Mouse (Mus musculus) kidney, embryonic 16.5 days (tissue): Measurements from ENCODE around the gene Cemip. TPM values are rescaled to one million over a fixed set of nuclear protein-coding genes. Genes with fewer than 3 reads are reported as not detected.
"Not testable (repeated sequence)": the region's sequence is repeated elsewhere in the genome, so short reads cannot be mapped to it uniquely, and the experiment has no call there.

Source experiments
- ATAC-seq: fragments of 200-750 bp; cut with Nextera tagmentation; 2 replicates; pipeline ENCODE4 v1.8.0; 2017; ENCODE audit warnings: moderate TSS enrichment; ENCODE audit not compliant: low FRiP score, low TSS enrichment
- H3K27ac ChIP-seq: fragments of 300-500 bp; sonication (generic); 2 replicates; pipeline ENCODE4 v1.5.1; 2014; ENCODE audit warnings: low read length
- H3K27me3 ChIP-seq: fragments of 300-500 bp; sonication (generic); 2 replicates; pipeline ENCODE4 v1.6.1; 2014; ENCODE audit warnings: low read length, control low read depth, mixed read lengths; ENCODE audit not compliant: insufficient read depth
- H3K36me3 ChIP-seq: fragments of 300-500 bp; sonication (generic); 2 replicates; pipeline ENCODE4 v1.6.1; 2014; ENCODE audit warnings: low read length, control low read depth, mixed read lengths; ENCODE audit not compliant: insufficient read depth
- H3K4me1 ChIP-seq: fragments of 300-500 bp; sonication (generic); 2 replicates; pipeline ENCODE4 v1.6.1; 2014; ENCODE audit warnings: low read length, control low read depth, mixed read lengths; ENCODE audit not compliant: insufficient read depth
- H3K4me2 ChIP-seq: fragments of 300-500 bp; sonication (generic); replicated peaks from 2 replicates; pipeline ENCODE4 v1.6.1; 2014; ENCODE audit warnings: low read depth, low read length
- H3K4me3 ChIP-seq: fragments of 300-500 bp; sonication (generic); 2 replicates; pipeline ENCODE4 v1.5.1; 2014; ENCODE audit warnings: mild to moderate bottlenecking, low read length
- H3K9ac ChIP-seq: fragments of 300-500 bp; sonication (generic); replicated peaks from 2 replicates; pipeline ENCODE4 v1.6.1; 2014; ENCODE audit warnings: low read length
- H3K9me3 ChIP-seq: fragments of 300-500 bp; sonication (generic); 2 replicates; pipeline ENCODE4 v1.6.1; 2016; ENCODE audit warnings: low read length, control low read depth
- WGBS: fragments of 180-500 bp; shearing (Covaris S2); extraction: QIAGEN DNeasy Blood & Tissue Kit; methylation state at CpG from one replicate; pipeline ENCODE4 v1.1.7; 2014; 5-methylcytosine and 5-hydroxymethylcytosine counted together
- polyA plus RNA-seq: library from polyadenylated mRNA; unstranded; fragments of >200 nt; fragmentation: Nextera tagmentation; extraction: Ambion mirVana; gene quantifications from 2 replicates; pipeline ENCODE4 v1.2.1, GENCODE M21; 2015

The Cemip gene
- polyA plus RNA-seq, 1 experiment from 2014 or later: 0.26 TPM

DNA sequence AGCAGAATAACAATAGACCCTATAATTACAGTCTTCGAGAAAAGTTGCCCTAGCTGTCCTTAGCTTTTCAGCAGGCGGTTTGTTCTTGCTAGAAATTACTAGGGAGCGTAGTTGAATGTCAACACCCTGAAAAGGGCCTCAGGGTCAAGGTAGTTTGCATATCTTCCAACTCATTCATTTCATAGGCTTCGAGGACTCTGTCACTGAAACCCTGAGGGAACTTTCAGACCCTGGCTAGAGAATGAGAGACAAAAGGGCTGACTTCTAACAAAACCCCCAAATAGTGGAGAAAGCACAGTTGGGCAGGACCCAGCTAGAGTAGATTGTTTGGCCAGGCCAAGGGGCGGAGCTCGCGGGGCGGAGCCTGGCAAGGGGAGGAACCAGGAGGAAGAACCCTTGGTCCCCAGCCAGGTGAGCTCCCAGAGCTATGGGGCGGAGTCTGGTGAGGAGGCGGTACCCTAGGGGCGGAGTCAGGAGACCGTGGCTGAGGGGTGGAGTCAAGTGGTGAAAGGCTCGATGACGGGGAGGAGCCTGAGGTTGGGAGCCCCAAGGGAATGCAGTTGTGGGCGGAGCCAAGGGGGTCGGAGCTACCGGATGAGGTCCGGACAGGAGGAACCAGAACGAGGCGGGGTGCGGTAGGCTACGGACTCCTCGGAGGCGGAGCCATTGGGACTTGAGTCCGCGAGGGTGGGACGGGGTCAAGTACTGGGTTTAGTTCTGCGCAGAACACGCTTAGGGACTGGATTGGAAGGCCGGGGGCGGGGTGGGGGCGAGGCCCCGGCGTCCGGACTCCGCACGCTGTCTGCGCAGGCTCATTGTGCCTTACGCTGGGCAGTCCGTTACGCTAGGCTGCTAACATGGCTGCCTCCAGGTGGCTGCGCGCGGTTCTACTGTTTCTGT, 194.6 kb downstream of the Cemip start:
- Histone ChIP-seq H3K9ac (peak overlapping the region; percentile 85), H3K27me3 (no peaks in the 10 kb centered on the region), H3K4me3 (peak overlapping the region; percentile 83), H3K36me3 (peaks cover 13% of the 10 kb centered on the region), H3K9me3 (no peaks in the 10 kb centered on the region), H3K4me1 (peaks cover 18% of the 10 kb centered on the region), H3K4me2 (peak overlapping the region; percentile 88), H3K27ac (peak overlapping the region; percentile 92)
- WGBS: 2% methylated on average over 44 of the region's 44 CpGs
- ATAC-seq: peak; percentile 99

DNA sequence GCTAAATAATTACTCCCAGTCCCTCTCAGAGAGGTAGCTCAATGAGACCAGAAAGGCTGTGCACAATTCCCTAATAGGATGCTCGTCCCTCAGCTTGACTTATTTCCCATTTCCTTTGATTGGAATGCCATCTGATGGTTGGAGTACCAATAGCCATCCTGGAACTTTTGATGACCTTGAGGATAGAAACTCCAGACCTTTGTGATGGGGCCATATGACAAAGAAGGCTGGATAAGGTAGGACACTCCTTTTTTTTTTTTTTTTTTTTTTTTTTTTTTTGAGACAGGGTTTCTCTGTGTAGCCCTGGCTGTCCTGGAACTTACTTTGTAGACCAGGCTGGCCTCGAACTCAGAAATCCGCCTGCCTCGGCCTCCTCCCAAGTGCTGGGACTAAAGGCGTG, 196.4 kb downstream of the Cemip start:
- WGBS: 90% methylated on average over 5 of the region's 5 CpGs
- not testable (repeated sequence) for H3K36me3 ChIP-seq, H3K9me3 ChIP-seq, H3K27me3 ChIP-seq, ATAC-seq, H3K4me3 ChIP-seq, H3K9ac ChIP-seq, H3K27ac ChIP-seq, H3K4me2 ChIP-seq
- H3K4me1 ChIP-seq: peaks cover 22% of the 10 kb centered on the region

DNA sequence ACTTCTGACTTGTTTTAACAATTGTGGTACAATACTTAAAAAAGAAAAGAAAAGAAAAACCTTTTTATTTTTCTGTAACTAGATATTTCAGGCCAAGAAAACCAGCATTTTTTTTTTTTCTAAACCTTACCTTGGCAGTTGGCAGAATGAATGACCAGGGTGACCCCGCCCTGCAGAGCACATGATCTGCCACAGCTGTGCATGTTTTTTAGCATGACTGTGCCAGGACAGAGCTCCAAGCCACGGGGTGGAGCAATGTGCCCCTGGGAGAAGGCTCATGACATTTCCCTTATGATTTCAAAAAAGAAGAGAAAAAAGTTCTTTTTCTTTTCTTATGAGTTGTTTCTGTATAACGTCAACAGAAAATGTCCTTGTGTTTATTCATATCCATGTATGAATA, 196.9 kb downstream of the Cemip start:
- peaks cover 25% of the 10 kb centered on the region for H3K4me1 ChIP-seq
- no peaks in the 10 kb centered on the region for H3K27me3 ChIP-seq
- H3K36me3 ChIP-seq: peaks cover 2% of the 10 kb centered on the region; the same call in 1 of the 2 replicates
- WGBS: 59% methylated on average over 3 of the region's 3 CpGs
- ATAC-seq: no peak
- no peaks in the 10 kb centered on the region for H3K9me3 ChIP-seq
- no peak overlapping the region for H3K4me2 ChIP-seq
- H3K27ac ChIP-seq: no peak overlapping the region
- no peak overlapping the region for H3K4me3 ChIP-seq
- no peak overlapping the region for H3K9ac ChIP-seq

DNA sequence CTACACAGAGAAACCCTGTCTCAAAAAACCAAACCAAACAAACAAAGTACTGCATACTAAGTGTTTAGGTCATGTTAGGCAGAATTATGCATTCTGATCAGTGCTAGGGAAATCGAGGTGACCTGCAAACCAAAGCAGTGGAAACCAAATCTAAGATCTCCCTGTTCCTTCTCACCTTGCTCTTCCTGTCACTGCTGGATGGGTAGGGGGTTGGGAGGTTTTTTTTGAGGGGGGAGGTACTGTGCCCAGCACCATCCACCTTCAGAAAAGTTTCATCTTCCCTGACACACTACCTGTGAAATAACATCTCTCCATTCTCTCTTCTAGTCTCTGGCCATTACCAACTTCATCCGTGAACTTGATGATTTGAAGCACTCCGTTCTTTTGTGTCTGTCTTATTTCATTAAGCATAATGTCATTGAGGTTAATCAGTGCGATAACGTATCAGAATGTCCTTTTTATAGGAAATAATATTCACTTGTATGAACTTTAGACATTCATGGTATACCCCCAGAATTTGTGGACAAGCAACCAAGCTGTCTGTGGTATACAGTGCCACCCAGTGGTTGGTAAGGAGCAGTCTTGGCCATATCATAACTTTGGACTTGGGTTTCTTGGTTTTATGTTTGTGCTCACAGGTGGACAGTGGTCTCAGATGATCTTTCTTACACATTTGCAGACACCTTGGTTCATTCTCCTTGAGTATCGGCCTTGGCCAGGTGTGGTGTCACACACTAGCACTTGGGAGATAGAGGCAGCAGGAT, 199.8 kb downstream of the Cemip start:
- Histone ChIP-seq H3K4me2 (no peak overlapping the region), H3K36me3 (peaks cover 11% of the 10 kb centered on the region; the same call in 1 of the 2 replicates), H3K4me1 (peaks cover 25% of the 10 kb centered on the region), H3K9ac (no peak overlapping the region), H3K27me3 (no peaks in the 10 kb centered on the region), H3K9me3 (no peaks in the 10 kb centered on the region), H3K27ac (no peak overlapping the region), H3K4me3 (no peak overlapping the region)
- WGBS: 92% methylated on average over 6 of the region's 6 CpGs
- no peak for ATAC-seq

DNA sequence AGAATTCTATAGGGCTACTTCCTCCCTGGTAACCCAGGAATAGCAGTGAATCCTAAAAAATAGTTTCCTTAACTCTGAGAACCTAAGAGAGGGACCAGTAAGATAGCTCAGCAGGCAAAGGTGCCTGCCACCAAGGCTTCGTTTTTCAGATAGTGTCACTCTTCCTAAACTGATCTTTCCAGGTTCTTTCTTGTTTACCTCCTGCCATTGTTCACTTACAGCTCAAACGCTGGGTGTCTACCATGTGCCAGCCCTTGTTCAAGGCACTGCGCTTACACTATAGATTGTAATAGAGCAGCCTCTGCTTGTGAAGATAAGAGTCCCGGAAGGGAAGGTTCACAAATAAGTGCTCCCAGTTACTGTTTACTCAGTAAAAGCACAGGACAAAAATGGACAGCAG, 200.5 kb downstream of the Cemip start:
- 88% methylated on average over 4 of the region's 4 CpGs for WGBS
- Histone ChIP-seq H3K4me3 (no peak overlapping the region), H3K9me3 (no peaks in the 10 kb centered on the region), H3K4me2 (no peak overlapping the region), H3K27ac (no peak overlapping the region), H3K9ac (no peak overlapping the region), H3K4me1 (peaks cover 32% of the 10 kb centered on the region), H3K27me3 (no peaks in the 10 kb centered on the region), H3K36me3 (peaks cover 15% of the 10 kb centered on the region; the same call in 1 of the 2 replicates)
- ATAC-seq: no peak

DNA sequence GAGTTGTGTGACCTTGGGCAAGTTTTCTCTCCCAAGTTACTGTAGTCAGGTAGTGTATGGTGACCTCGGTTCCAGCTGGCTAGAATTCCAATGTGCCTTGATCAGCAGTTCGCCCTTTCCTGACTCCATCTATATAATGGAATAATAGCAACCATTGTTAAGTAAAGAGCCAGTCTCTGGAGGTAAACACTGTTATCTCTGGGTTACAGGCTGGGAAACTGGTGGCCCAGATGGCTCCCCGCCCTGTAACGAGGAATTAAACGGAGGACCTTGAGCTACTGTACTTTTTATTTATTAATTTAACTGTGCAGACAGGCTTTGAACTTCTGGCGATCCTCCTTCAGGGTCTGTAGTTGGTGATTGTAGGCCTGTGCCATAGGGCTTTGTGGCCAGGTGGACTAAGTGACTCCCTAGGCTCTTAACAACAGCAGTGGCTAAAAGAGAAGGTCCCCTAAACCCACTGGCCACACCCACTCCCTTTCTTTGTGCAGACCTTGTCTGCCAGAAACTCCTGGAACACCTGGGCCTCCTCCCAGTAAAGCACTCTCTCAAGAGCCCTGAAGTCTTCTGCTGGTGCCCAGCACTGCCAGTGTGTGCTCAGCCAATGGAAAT, 201.3 kb downstream of the Cemip start:
- peak overlapping the region; percentile 94 for H3K4me2 ChIP-seq
- H3K27me3 ChIP-seq: no peaks in the 10 kb centered on the region
- H3K27ac ChIP-seq: peak overlapping the region; percentile 99
- H3K4me3 ChIP-seq: peak overlapping the region; percentile 82
- H3K9ac ChIP-seq: peak overlapping the region; percentile 93
- peaks cover 35% of the 10 kb centered on the region for H3K4me1 ChIP-seq
- H3K9me3 ChIP-seq: no peaks in the 10 kb centered on the region
- peaks cover 15% of the 10 kb centered on the region; the same call in 1 of the 2 replicates for H3K36me3 ChIP-seq
- WGBS: 36% methylated on average over 6 of the region's 6 CpGs
- no peak for ATAC-seq

DNA sequence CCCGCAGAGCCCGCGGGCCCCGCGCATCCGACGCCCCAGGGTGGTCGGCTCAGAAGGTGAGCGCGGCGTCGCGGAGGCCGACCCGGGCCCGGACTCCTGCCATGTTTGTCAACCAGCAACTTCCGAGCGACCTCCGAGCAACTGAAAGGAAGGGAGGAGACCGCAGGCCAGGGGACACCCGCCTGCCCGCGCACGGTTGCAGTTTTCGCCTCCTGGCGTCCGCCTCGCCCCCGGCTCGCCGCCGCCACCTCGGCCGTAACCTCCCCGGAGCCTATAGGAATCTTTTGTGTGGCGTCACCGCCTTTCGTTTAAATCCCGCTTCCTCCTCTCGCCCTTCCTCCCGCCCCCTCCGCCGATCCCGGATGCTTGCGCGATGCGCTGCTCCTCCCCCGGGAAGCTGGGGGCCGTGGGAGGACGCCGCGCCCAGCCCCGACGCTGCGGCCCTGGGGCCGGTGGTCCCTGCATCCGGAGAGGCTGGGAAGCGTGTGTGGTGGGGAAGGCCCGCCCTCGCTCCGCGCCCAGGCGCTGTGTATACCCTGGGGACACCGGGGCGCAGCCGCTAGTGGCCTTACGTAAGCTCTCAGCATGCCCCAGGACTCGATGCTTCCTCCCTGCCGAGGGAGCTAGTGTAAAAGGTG, 202.2 kb downstream of the Cemip start, which contains the start of the genes Tlnrd1 and Mesd:
Tlnrd1 (minus strand) TSS at position 285 of the 638 bp plus-strand sequence.
Mesd (plus strand) TSS at position 446 of the 638 bp plus-strand sequence.
- H3K27ac ChIP-seq: peak within 1 kb of the TSS; percentile 99
- H3K9ac ChIP-seq: peak within 1 kb of the TSS; percentile 93
- ATAC-seq: peak; percentile 89
- no peaks in the 10 kb centered on the region for H3K27me3 ChIP-seq
- H3K36me3 ChIP-seq: peaks cover 15% of the 10 kb centered on the region; the same call in 1 of the 2 replicates
- no peaks in the 10 kb centered on the region for H3K9me3 ChIP-seq
- under 1% methylated on average over 68 of the region's 69 CpGs for WGBS
- peak within 1 kb of the TSS; percentile 94 for H3K4me2 ChIP-seq
- H3K4me3 ChIP-seq: peak within 1 kb of the TSS; percentile 82
- H3K4me1 ChIP-seq: peaks cover 41% of the 10 kb centered on the region

DNA sequence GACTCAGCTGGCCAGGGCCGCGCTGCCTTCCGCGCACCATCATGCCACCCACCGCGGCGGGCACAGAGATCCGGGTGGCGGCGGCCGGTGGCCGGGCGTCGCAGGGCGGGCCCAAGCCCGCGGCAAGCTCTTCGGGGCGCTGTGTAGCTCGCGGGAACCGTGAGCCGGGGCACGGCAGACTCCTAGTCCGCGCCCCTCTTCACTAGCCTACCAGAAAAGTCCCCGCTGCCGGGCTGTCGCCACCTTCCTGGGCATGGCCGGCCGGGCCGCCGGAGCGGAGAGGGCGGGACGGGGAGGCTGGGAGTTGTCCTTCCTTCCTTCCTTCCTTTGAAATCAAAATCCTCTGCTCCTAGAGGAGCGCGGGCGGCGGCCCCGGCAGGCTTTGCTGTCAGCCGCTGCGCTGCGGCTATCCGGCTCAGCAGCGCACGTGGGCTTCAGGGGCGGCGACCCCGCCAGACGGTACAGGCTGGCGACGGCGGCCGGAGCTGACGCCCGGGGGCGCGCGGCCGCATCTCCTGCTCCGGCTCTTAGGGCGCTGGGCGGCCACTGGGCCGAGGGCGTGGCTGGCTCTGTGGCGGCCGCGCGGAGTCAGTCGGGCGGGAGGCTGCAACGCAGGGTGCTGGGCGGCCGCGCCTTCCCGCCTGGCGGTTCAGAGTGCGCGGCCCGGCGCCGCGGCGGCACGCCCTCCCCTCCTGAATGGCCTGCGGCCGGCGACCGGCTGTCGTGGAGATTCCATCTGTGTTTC, 202.9 kb downstream of the Cemip start:
- ATAC-seq: peak; percentile 81
- H3K9me3 ChIP-seq: no peaks in the 10 kb centered on the region
- under 1% methylated on average over 79 of the region's 91 CpGs for WGBS
- H3K4me1 ChIP-seq: peaks cover 43% of the 10 kb centered on the region
- peak overlapping the region; percentile 99 for H3K27ac ChIP-seq
- H3K9ac ChIP-seq: peak overlapping the region; percentile 93
- H3K4me3 ChIP-seq: peak overlapping the region; percentile 82
- H3K36me3 ChIP-seq: peaks cover 15% of the 10 kb centered on the region; the same call in 1 of the 2 replicates
- H3K4me2 ChIP-seq: peak overlapping the region; percentile 94
- H3K27me3 ChIP-seq: no peaks in the 10 kb centered on the region
